Mouse (Mus musculus) erythroblast, embryonic 14.5 days (primary cell): ENCODE data around the gene Olfr725. TPM values are rescaled to one million over a fixed set of nuclear protein-coding genes. Genes with fewer than 3 reads are reported as not detected.
A peak's percentile ranks its signal among the peaks of the same experiment; 100 is the strongest.

Source experiments
- H3K27me3 ChIP-seq: 2 replicates; pipeline ENCODE4 v1.6.1; 2012; ENCODE audit warnings: inconsistent platforms; ENCODE audit not compliant: control insufficient read depth
- H3K36me3 ChIP-seq: 2 replicates; pipeline ENCODE4 v1.6.1; 2012; ENCODE audit warnings: mild to moderate bottlenecking, inconsistent platforms; ENCODE audit not compliant: control insufficient read depth
- H3K4me1 ChIP-seq: 2 replicates; pipeline ENCODE4 v1.6.1; 2012; ENCODE audit warnings: inconsistent platforms; ENCODE audit not compliant: control insufficient read depth
- H3K4me3 ChIP-seq: replicated peaks from 2 replicates; pipeline ENCODE3; 2012; ENCODE audit warnings: moderate library complexity, mild to moderate bottlenecking, inconsistent platforms
- H3K9me3 ChIP-seq: 2 replicates; pipeline ENCODE4 v1.6.1; 2012; ENCODE audit warnings: low read length, inconsistent platforms, mixed read lengths; ENCODE audit not compliant: control insufficient read depth
- GATA1 ChIP-seq: IDR thresholded peaks from 2 replicates; pipeline ENCODE4 v1.6.1; 2012; ENCODE audit warnings: low read length, inconsistent platforms, mixed read lengths
- TAL1 ChIP-seq: IDR thresholded peaks from 3 replicates; pipeline ENCODE4 v1.6.1; 2012; ENCODE audit warnings: low read length, inconsistent platforms, mixed read lengths
- polyA plus RNA-seq: library from polyadenylated mRNA; stranded (reverse); fragments of >175 nt; gene quantifications from 2 replicates; pipeline ENCODE4 v1.2.3, GENCODE M21; 2012

The Olfr725 gene
- not detected in 2 replicates for polyA plus RNA-seq

GRCm38 (mm10) chr14:50040275-50040674 is at the start of gene Olfr725:
Gene Olfr725 (minus strand): TSS chr14:50040375.
- H3K4me3 ChIP-seq: no peak within 1 kb of the TSS
- no peaks in the 10 kb centered on the region for H3K4me1 ChIP-seq
- H3K27me3 ChIP-seq: no peaks in the 10 kb centered on the region
- no peaks in the 10 kb centered on the region for H3K36me3 ChIP-seq
- no peak for TF ChIP-seq TAL1
- TF ChIP-seq GATA1: no peak
- H3K9me3 ChIP-seq: no peaks in the 10 kb centered on the region

- TF ChIP-seq TAL1 (no peak), GATA1 (no peak)
- Histone ChIP-seq H3K27me3 (no peaks in the 10 kb centered on the region), H3K36me3 (no peaks in the 10 kb centered on the region), H3K4me1 (peaks cover 3% of the 10 kb centered on the region; the same call in 1 of the 2 replicates), H3K4me3 (peak overlapping the region; percentile 65), H3K9me3 (no peaks in the 10 kb centered on the region)
Observed at GRCm38 (mm10) chr14:50062733-50063104, 22.5 kb upstream of the Olfr725 start.

DNA sequence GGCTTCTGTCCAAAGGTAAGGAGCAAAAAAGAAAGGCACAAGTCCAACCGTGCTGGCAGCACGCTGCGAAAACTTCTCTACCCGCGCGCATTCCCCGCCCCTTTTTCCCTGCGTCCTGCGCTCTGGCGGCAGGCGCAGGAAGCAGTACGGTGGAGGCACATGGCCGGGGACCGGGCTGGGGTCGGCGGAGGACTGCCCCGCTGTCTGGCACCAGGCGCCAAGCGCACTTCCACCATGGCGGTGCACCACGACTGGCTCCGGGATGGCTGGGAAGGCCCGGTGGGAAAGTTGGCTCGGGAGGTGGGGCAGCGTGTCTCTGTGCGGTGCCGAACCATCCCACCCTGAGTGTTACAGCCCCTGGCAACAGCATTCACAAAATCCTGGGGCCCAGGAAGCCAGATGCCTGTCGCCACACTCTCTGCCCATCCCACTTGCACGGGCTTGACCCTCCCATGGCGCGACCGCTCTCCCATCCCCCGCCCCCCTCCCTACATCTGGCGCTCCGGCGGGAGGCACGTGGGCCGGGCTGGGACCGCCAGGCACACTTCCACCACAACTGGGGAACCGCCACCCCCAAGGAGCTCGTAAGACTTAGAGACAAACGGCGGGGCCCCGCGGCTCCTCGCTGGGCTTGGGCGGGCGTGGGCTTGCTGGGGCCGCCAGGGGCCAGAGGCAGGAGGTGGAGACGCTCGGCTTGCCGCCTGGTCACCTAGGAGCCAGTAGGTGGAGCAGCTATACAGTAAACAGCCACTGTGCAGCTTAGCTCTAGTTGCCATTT is 22.0 kb upstream of the Olfr725 start:
- peak overlapping the region; percentile 65 for H3K4me3 ChIP-seq
- TF ChIP-seq GATA1: no peak
- no peak for TF ChIP-seq TAL1

GRCm38 (mm10) chr14:50061590-50061954 is 21.4 kb upstream of the Olfr725 start:
- TF ChIP-seq GATA1 (no peak), TAL1 (no peak)
- Histone ChIP-seq H3K4me3 (peak overlapping the region; percentile 65), H3K4me1 (peaks cover 3% of the 10 kb centered on the region; the same call in 1 of the 2 replicates)

More for the DNA sequence above, 22.0 kb upstream of the Olfr725 start:
- Histone ChIP-seq H3K36me3 (no peaks in the 10 kb centered on the region), H3K27me3 (no peaks in the 10 kb centered on the region), H3K4me1 (peaks cover 3% of the 10 kb centered on the region; the same call in 1 of the 2 replicates), H3K9me3 (no peaks in the 10 kb centered on the region)

GRCm38 (mm10) chr14:50061179-50061578 is 21.0 kb upstream of the Olfr725 start:
- Histone ChIP-seq H3K36me3 (no peaks in the 10 kb centered on the region), H3K27me3 (no peaks in the 10 kb centered on the region), H3K4me3 (peak overlapping the region; percentile 65), H3K4me1 (peaks cover 3% of the 10 kb centered on the region; the same call in 1 of the 2 replicates), H3K9me3 (no peaks in the 10 kb centered on the region)
- TF ChIP-seq TAL1 (no peak), GATA1 (no peak)

More at GRCm38 (mm10) chr14:50061590-50061954, 21.4 kb upstream of the Olfr725 start:
- H3K27me3 ChIP-seq: no peaks in the 10 kb centered on the region
- no peaks in the 10 kb centered on the region for H3K9me3 ChIP-seq
- H3K36me3 ChIP-seq: no peaks in the 10 kb centered on the region

- no peaks in the 10 kb centered on the region for H3K27me3 ChIP-seq
- H3K4me3 ChIP-seq: no peak overlapping the region
- H3K9me3 ChIP-seq: peaks cover 2% of the 10 kb centered on the region; the same call in 1 of the 2 replicates
- H3K36me3 ChIP-seq: no peaks in the 10 kb centered on the region
- no peak for TF ChIP-seq TAL1
- no peak for TF ChIP-seq GATA1
- no peaks in the 10 kb centered on the region for H3K4me1 ChIP-seq
Observed at GRCm38 (mm10) chr14:50032041-50032440, 8.1 kb downstream of the Olfr725 start.

- Histone ChIP-seq H3K4me1 (no peaks in the 10 kb centered on the region), H3K9me3 (peaks cover 2% of the 10 kb centered on the region; the same call in 1 of the 2 replicates), H3K27me3 (no peaks in the 10 kb centered on the region), H3K4me3 (no peak overlapping the region), H3K36me3 (no peaks in the 10 kb centered on the region)
- TF ChIP-seq TAL1: no peak
- no peak for TF ChIP-seq GATA1
Observed at GRCm38 (mm10) chr14:50031356-50031755, 8.8 kb downstream of the Olfr725 start.

- Histone ChIP-seq H3K4me1 (no peaks in the 10 kb centered on the region), H3K36me3 (no peaks in the 10 kb centered on the region), H3K27me3 (no peaks in the 10 kb centered on the region), H3K9me3 (peaks cover 2% of the 10 kb centered on the region; the same call in 1 of the 2 replicates), H3K4me3 (no peak overlapping the region)
- TF ChIP-seq TAL1: no peak
- no peak for TF ChIP-seq GATA1
Observed at GRCm38 (mm10) chr14:50026371-50026770, 13.8 kb downstream of the Olfr725 start.

Other genes starting within 250 kb of the Olfr725 start
- gene Olfr722, start 138.4 kb downstream of the Olfr725 start, polyA plus RNA-seq: not detected in 2 replicates
- not detected in 2 replicates for gene Olfr723, start 108.6 kb downstream of the Olfr725 start, polyA plus RNA-seq
- gene Olfr724, start 77.1 kb downstream of the Olfr725 start, polyA plus RNA-seq: not detected in 2 replicates
- gene Olfr726, start 50.6 kb upstream of the Olfr725 start, polyA plus RNA-seq: 0.02 TPM in 1 of 2 replicates, not detected in the other
- not detected in 2 replicates for gene Olfr727, start 82.8 kb upstream of the Olfr725 start, polyA plus RNA-seq
- gene Olfr728, start 102.3 kb upstream of the Olfr725 start, polyA plus RNA-seq: 0.02 TPM in 1 of 2 replicates, not detected in the other
- gene Olfr729, start 112.5 kb upstream of the Olfr725 start, polyA plus RNA-seq: not detected in 2 replicates
- gene Olfr730, start 147.8 kb upstream of the Olfr725 start, polyA plus RNA-seq: 0.01 TPM in 1 of 2 replicates, not detected in the other
- not detected in 2 replicates for gene Olfr731, start 201.5 kb upstream of the Olfr725 start, polyA plus RNA-seq
- not detected in 2 replicates for gene Olfr732, start 243.8 kb upstream of the Olfr725 start, polyA plus RNA-seq